Mouse (Mus musculus): ENCODE measurements at regions not wholly inside any gene's neighbourhood (a gene's known extent, or its start where the extent isn't known, plus 50 kb on each side); places are given as distances from the start of the nearest gene placed in this dataset.

DNA sequence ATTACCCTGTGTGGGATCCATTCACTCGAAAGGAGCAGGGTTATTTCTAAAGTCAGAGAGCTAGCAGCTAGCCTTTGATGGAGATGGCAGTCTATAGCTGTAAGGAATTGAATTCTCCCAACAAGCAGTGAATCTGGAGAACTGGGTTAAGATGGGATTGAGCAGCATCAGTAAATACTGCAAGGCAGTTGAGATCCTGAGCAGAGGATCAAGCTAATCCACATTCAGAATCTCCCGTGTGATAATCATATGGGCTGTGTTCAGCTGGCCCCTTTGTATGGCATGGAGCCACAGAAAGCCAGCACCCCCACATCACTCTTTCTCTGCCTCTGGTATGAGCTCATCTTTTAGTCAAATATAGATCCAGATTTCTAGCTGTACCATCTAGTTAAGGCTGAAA, 334.9 kb downstream of the Actr3 start:
- TF ChIP-seq CTCF (IDR thresholded peaks at IDR 0.05; ENCODE audit: low read depth): no peak
- no peak for TF ChIP-seq EP300 (IDR thresholded peaks at IDR 0.05; ENCODE audit: low read depth)
